8 mouse cellular contexts compared by ENCODE assay signal in the genomic region with DNA sequence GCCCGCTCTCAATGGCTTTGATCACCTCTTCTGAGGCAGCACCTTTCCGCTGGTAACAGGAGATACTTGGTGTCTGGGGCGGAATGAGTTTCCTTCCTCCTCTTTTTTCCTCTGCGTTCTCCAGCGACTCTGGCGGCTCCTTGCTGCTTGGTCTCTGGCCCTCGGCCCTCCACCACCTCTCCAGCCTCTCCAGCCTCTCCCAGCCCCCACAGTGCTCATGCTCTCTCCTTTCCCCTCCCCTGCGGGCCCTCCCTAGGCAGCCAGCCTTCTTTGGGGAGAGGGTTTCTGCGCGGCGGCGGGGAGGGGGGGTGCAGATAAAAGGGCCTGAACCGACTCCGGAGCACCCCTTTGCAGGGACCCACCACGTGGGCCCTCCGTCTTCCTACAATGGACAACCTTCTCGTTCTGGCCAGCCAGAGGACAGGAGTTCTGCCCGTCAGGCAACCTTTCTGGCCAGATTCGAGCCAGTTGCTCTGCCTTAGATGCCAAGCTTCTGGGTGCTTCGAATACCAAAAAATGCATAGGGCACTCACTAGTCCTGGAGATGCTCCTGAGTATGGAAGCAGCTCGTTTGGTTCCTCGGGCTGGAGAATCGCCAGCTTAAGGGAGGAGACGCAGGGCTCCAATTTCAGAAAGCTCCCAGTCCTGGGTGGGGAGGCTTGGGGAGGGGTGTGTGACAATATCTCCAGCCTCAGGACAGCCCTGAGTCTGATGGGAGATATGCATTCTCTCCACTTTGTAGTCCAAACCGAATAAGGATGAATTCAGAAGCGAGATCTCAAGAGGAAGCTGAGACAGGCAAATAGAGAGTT. TPM values are rescaled to one million over a fixed set of nuclear protein-coding genes. Genes with fewer than 3 reads are reported as not detected.
DNase-seq lines count a peak whose midpoint lies in the region; ATAC-seq and TF ChIP-seq lines count a peak whose summit lies in the region.

No protein-coding gene starts in this region.

- peak overlapping the region; percentile 42 for H3K4me3 ChIP-seq in heart, embryonic 13.5 days
- H3K4me3 ChIP-seq in embryonic facial prominence, embryonic 11.5 days (ENCODE audit: low read depth, low read length) = peak overlapping the region; percentile 14; the same call in 1 of the 2 replicates
- peak overlapping the region; percentile 17; the same call in 1 of the 2 replicates for H3K4me3 ChIP-seq in midbrain, postnatal 0 days (ENCODE audit: low read depth, low read length)

- peaks cover 19% of the 10 kb centered on the region for H3K4me1 ChIP-seq in heart, embryonic 13.5 days
- H3K4me1 ChIP-seq in embryonic facial prominence, embryonic 11.5 days (ENCODE audit: control insufficient read depth, insufficient read depth, low read length) = no peaks in the 10 kb centered on the region
- H3K4me1 ChIP-seq in midbrain, postnatal 0 days (ENCODE audit: insufficient read depth, low read length) = peaks cover 4% of the 10 kb centered on the region; the same call in 1 of the 2 replicates

- no peak for TF ChIP-seq CTCF in midbrain, postnatal 0 days (IDR thresholded peaks at IDR 0.05)

- H3K27ac ChIP-seq in heart, embryonic 13.5 days (replicated peaks) = no peak overlapping the region
- no peak overlapping the region for H3K27ac ChIP-seq in embryonic facial prominence, embryonic 11.5 days (replicated peaks; ENCODE audit: low read depth, low read length)
- H3K27ac ChIP-seq in midbrain, postnatal 0 days (ENCODE audit: low read depth, low read length) = no peak overlapping the region

- H3K9me3 ChIP-seq in heart, embryonic 13.5 days = no peaks in the 10 kb centered on the region
- H3K9me3 ChIP-seq in embryonic facial prominence, embryonic 11.5 days (replicated peaks; ENCODE audit: control insufficient read depth, low read length) = no peaks in the 10 kb centered on the region
- no peaks in the 10 kb centered on the region for H3K9me3 ChIP-seq in midbrain, postnatal 0 days (ENCODE audit: low read length)

- 17% methylated on average over 25 of the region's 26 CpGs for WGBS in heart, embryonic 13.5 days
- WGBS in embryonic facial prominence, embryonic 11.5 days = 23% methylated on average over 26 of the region's 26 CpGs
- WGBS in midbrain, postnatal 0 days = 25% methylated on average over 26 of the region's 26 CpGs

- H3K36me3 ChIP-seq in heart, embryonic 13.5 days = no peaks in the 10 kb centered on the region
- H3K36me3 ChIP-seq in embryonic facial prominence, embryonic 11.5 days (replicated peaks; ENCODE audit: control insufficient read depth, insufficient read depth, low read depth, low read length) = no peaks in the 10 kb centered on the region
- H3K36me3 ChIP-seq in midbrain, postnatal 0 days (ENCODE audit: insufficient read depth, low read length) = no peaks in the 10 kb centered on the region

- ATAC-seq in heart, embryonic 13.5 days (ENCODE audit: extremely low read depth, insufficient number of reproducible peaks, low FRiP score, low TSS enrichment) = no peak
- ATAC-seq in embryonic facial prominence, embryonic 11.5 days (replicated peaks; ENCODE audit: insufficient number of reproducible peaks, low FRiP score, low TSS enrichment, low read depth) = no peak
- no peak for ATAC-seq in midbrain, postnatal 0 days (ENCODE audit: low FRiP score)

- peak overlapping the region; percentile 75 for H3K9ac ChIP-seq in heart, embryonic 13.5 days
- H3K9ac ChIP-seq in embryonic facial prominence, embryonic 11.5 days (replicated peaks; ENCODE audit: low read length) = peak overlapping the region; percentile 37; the same call in 1 of the 2 replicates
- no peak overlapping the region for H3K9ac ChIP-seq in midbrain, postnatal 0 days (replicated peaks; ENCODE audit: low read length, poor library complexity, severe bottlenecking)

- peak overlapping the region; percentile 70 for H3K4me2 ChIP-seq in heart, embryonic 13.5 days
- peak overlapping the region; percentile 42 for H3K4me2 ChIP-seq in embryonic facial prominence, embryonic 11.5 days (ENCODE audit: low read depth, low read length)
- peak overlapping the region; percentile 42 for H3K4me2 ChIP-seq in midbrain, postnatal 0 days (ENCODE audit: low read depth, low read length, poor library complexity, severe bottlenecking)

- no peak for DNase-seq in heart, adult 18-20 months
- DNase-seq in embryonic facial prominence, embryonic 11.5 days (ENCODE audit: low spot score) = peak; percentile 10
- DNase-seq in induced T-regulatory cell, adult 2 months (ENCODE audit: low read depth) = peak; percentile 34
- no peak for DNase-seq in midbrain, postnatal 0 days (ENCODE audit: low spot score)
- no peak for DNase-seq in layer of hippocampus, adult 9-11 months
- no peak for DNase-seq in right cerebral cortex, postnatal 14 days
- no peak for DNase-seq in adrenal gland, postnatal 10 days

- peaks cover 23% of the 10 kb centered on the region for H3K27me3 ChIP-seq in heart, embryonic 13.5 days (replicated peaks)
- no peaks in the 10 kb centered on the region for H3K27me3 ChIP-seq in embryonic facial prominence, embryonic 11.5 days (ENCODE audit: control insufficient read depth, insufficient read depth, low read length)
- no peaks in the 10 kb centered on the region for H3K27me3 ChIP-seq in midbrain, postnatal 0 days (ENCODE audit: insufficient read depth, low read length)

RNA-seq across cellular contexts. Expression of gene Bcorl1, which starts 30.2 kb away (rescaled TPM):
- 3.8 and 4.1 TPM in 2 replicates for polyA plus RNA-seq in heart, embryonic 13.5 days (2015; fragmentation: Nextera tagmentation; extraction: Ambion mirVana)
- 1 to 10 TPM; 5.1 to 6.4 TPM for total RNA-seq in heart, adult 18-20 months (2021)
- 3.2 and 5.0 TPM in 2 replicates for polyA plus RNA-seq in embryonic facial prominence, embryonic 11.5 days (2014; fragmentation: Nextera tagmentation; extraction: Ambion mirVana)
- total RNA-seq in midbrain, postnatal 0 days (2014; rRNA removed) = 10.5 and 13.5 TPM in 2 replicates
- polyA plus RNA-seq in midbrain, postnatal 0 days (2015; fragmentation: Nextera tagmentation; extraction: Ambion mirVana) = 4.6 and 4.7 TPM in 2 replicates
- 10 to 100 TPM in 1 of 2 experiments, 1 to 10 TPM in 1; 9.9 to 12.6 TPM for total RNA-seq in adrenal gland, postnatal 10 days (2021)

RNA-seq across cellular contexts. Expression of gene Utp14a, which starts 54.2 kb away (rescaled TPM):
- 9.7 and 9.8 TPM in 2 replicates for polyA plus RNA-seq in heart, embryonic 13.5 days (2015; fragmentation: Nextera tagmentation; extraction: Ambion mirVana)
- total RNA-seq in heart, adult 18-20 months (2021) = 10 to 100 TPM; 14.1 to 17.1 TPM
- 23.8 and 27.5 TPM in 2 replicates for polyA plus RNA-seq in embryonic facial prominence, embryonic 11.5 days (2014; fragmentation: Nextera tagmentation; extraction: Ambion mirVana)
- 5.8 and 8.2 TPM in 2 replicates for total RNA-seq in midbrain, postnatal 0 days (2014; rRNA removed)
- polyA plus RNA-seq in midbrain, postnatal 0 days (2015; fragmentation: Nextera tagmentation; extraction: Ambion mirVana) = 9.0 and 9.4 TPM in 2 replicates
- 10 to 100 TPM; 14.9 to 18.5 TPM for total RNA-seq in adrenal gland, postnatal 10 days (2021)

Comparison
In these comparisons a context has a peak if more than half of its experiments do, and no peak if none do; other contexts are left out.
1. DNase-seq: peak in embryonic facial prominence, embryonic 11.5 days (single experiment) and induced T-regulatory cell, adult 2 months (single experiment); none in heart, adult 18-20 months (0 of 2), midbrain, postnatal 0 days (single experiment), layer of hippocampus, adult 9-11 months (single experiment), right cerebral cortex, postnatal 14 days (single experiment) and adrenal gland, postnatal 10 days (single experiment).
2. Peak in every context shown above with its lines, with median percentiles within 50 percentile points of each other: H3K4me2 ChIP-seq and H3K4me3 ChIP-seq.